Mouse (Mus musculus) embryonic facial prominence, embryonic 13.5 days (tissue): Measurements from ENCODE around the gene Morc3. TPM values are rescaled to one million over a fixed set of nuclear protein-coding genes. Genes with fewer than 3 reads are reported as not detected.

ENCODE experiments used
- ATAC-seq: fragments of 200-750 bp; cut with Nextera tagmentation; 2 replicates; pipeline ENCODE4 v1.8.0; 2017; ENCODE audit warnings: low read depth; ENCODE audit not compliant: insufficient number of reproducible peaks, insufficient read depth, low FRiP score, low TSS enrichment
- H3K27ac ChIP-seq: fragments of 300-500 bp; sonication (generic); 2 replicates; pipeline ENCODE4 v1.5.1; 2015; ENCODE audit warnings: moderate library complexity, mild to moderate bottlenecking, inconsistent platforms
- H3K27me3 ChIP-seq: fragments of 300-500 bp; sonication (generic); 2 replicates; pipeline ENCODE4 v1.6.1; 2015; ENCODE audit warnings: mild to moderate bottlenecking, inconsistent platforms
- H3K36me3 ChIP-seq: fragments of 300-500 bp; sonication (generic); 2 replicates; pipeline ENCODE4 v1.6.1; 2015; ENCODE audit warnings: mild to moderate bottlenecking, inconsistent platforms
- H3K4me1 ChIP-seq: fragments of 300-500 bp; sonication (generic); 2 replicates; pipeline ENCODE4 v1.6.1; 2015; ENCODE audit warnings: inconsistent platforms
- H3K4me2 ChIP-seq: fragments of 300-500 bp; sonication (generic); 2 replicates; pipeline ENCODE4 v1.6.1; 2015; ENCODE audit warnings: moderate library complexity, mild to moderate bottlenecking, inconsistent platforms
- H3K4me3 ChIP-seq: fragments of 300-500 bp; sonication (generic); 2 replicates; pipeline ENCODE4 v1.5.1; 2015; ENCODE audit warnings: mild to moderate bottlenecking, inconsistent platforms
- H3K9ac ChIP-seq: fragments of 300-500 bp; sonication (generic); 2 replicates; pipeline ENCODE4 v1.6.1; 2015; ENCODE audit warnings: mild to moderate bottlenecking, inconsistent platforms
- H3K9me3 ChIP-seq: fragments of 300-500 bp; sonication (generic); 2 replicates; pipeline ENCODE4 v1.6.1; 2016; ENCODE audit warnings: inconsistent platforms
- WGBS: fragments of 180-500 bp; shearing (Covaris S2); methylation state at CpG from one replicate; pipeline ENCODE4 v1.1.7; 2015; ENCODE audit warnings: mixed read lengths; 5-methylcytosine and 5-hydroxymethylcytosine counted together
- polyA plus RNA-seq: library from polyadenylated mRNA; unstranded; fragments of >200 nt; fragmentation: Nextera tagmentation; extraction: Ambion mirVana; gene quantifications from 2 replicates; pipeline ENCODE4 v1.2.1, GENCODE M21; 2015

The Morc3 gene
- 32.9 and 42.8 TPM in 2 replicates for polyA plus RNA-seq

- Histone ChIP-seq H3K9me3 (peaks cover 4% of the 10 kb centered on the region; the same call in 1 of the 2 replicates), H3K27ac (peak within 1 kb of the TSS; percentile 96), H3K36me3 (no peaks in the 10 kb centered on the region), H3K4me2 (peak within 1 kb of the TSS; percentile 75), H3K4me1 (peaks cover 14% of the 10 kb centered on the region), H3K4me3 (peak within 1 kb of the TSS; percentile 94), H3K27me3 (no peaks in the 10 kb centered on the region), H3K9ac (peak within 1 kb of the TSS; percentile 97)
- peak; percentile 94 for ATAC-seq
- WGBS: 12% methylated on average over 55 of the region's 55 CpGs
Observed at GRCm38 (mm10) chr16:93831627-93832395, at the start of gene Morc3. Gene Morc3 (plus strand): TSS chr16:93832121.

- Histone ChIP-seq H3K9ac (no peak overlapping the region), H3K36me3 (peaks cover 20% of the 10 kb centered on the region), H3K4me1 (0 out of 2 replicates have a peak, but pooled peaks cover 5% of the 10 kb centered on the region), H3K27me3 (no peaks in the 10 kb centered on the region), H3K4me2 (no peak overlapping the region), H3K27ac (no peak overlapping the region), H3K9me3 (no peaks in the 10 kb centered on the region; the same call in 1 of the 2 replicates), H3K4me3 (no peak overlapping the region)
- WGBS: 94% methylated on average over 7 of the region's 7 CpGs
- no peak for ATAC-seq
Observed at GRCm38 (mm10) chr16:93784175-93784574, 47.7 kb upstream of the Morc3 start.

- Histone ChIP-seq H3K27me3 (no peaks in the 10 kb centered on the region), H3K9ac (no peak overlapping the region), H3K36me3 (peaks cover 20% of the 10 kb centered on the region), H3K27ac (no peak overlapping the region), H3K4me2 (no peak overlapping the region), H3K4me3 (no peak overlapping the region), H3K4me1 (0 out of 2 replicates have a peak, but pooled peaks cover 9% of the 10 kb centered on the region), H3K9me3 (no peaks in the 10 kb centered on the region; the same call in 1 of the 2 replicates)
- 4% methylated on average over 9 of the region's 9 CpGs for WGBS
- 0 out of 2 replicates have a peak, but pooled peaks have one; percentile 68 for ATAC-seq
Observed at GRCm38 (mm10) chr16:93785805-93786204, 46.1 kb upstream of the Morc3 start.

- Histone ChIP-seq H3K9ac (no peak overlapping the region), H3K4me2 (no peak overlapping the region), H3K36me3 (peaks cover 10% of the 10 kb centered on the region), H3K4me1 (0 out of 2 replicates have a peak, but pooled peaks cover 10% of the 10 kb centered on the region), H3K27me3 (no peaks in the 10 kb centered on the region), H3K9me3 (no peaks in the 10 kb centered on the region; the same call in 1 of the 2 replicates), H3K27ac (0 out of 2 replicates have a peak overlapping the region, but pooled peaks have one; percentile 22), H3K4me3 (no peak overlapping the region)
- 90% methylated on average over 4 of the region's 4 CpGs for WGBS
- ATAC-seq: no peak
Observed at GRCm38 (mm10) chr16:93788388-93788787, 43.5 kb upstream of the Morc3 start.

- 0 out of 2 replicates have a peak, but pooled peaks cover 10% of the 10 kb centered on the region for H3K4me1 ChIP-seq
- H3K4me2 ChIP-seq: no peak overlapping the region
- WGBS: 86% methylated on average over 8 of the region's 8 CpGs
- H3K4me3 ChIP-seq: no peak overlapping the region
- peaks cover 6% of the 10 kb centered on the region for H3K36me3 ChIP-seq
- H3K27me3 ChIP-seq: no peaks in the 10 kb centered on the region
- H3K9ac ChIP-seq: no peak overlapping the region
- H3K9me3 ChIP-seq: no peaks in the 10 kb centered on the region; the same call in 1 of the 2 replicates
- no peak for ATAC-seq
- H3K27ac ChIP-seq: no peak overlapping the region
Observed at GRCm38 (mm10) chr16:93788881-93789280, 43.0 kb upstream of the Morc3 start.

- WGBS: 27% methylated on average over 5 of the region's 5 CpGs
- 0 out of 2 replicates have a peak, but pooled peaks cover 3% of the 10 kb centered on the region for H3K36me3 ChIP-seq
- no peak overlapping the region for H3K9ac ChIP-seq
- H3K27me3 ChIP-seq: no peaks in the 10 kb centered on the region
- 0 out of 2 replicates have a peak, but pooled peaks cover 10% of the 10 kb centered on the region for H3K4me1 ChIP-seq
- no peaks in the 10 kb centered on the region for H3K9me3 ChIP-seq
- no peak overlapping the region for H3K27ac ChIP-seq
- H3K4me2 ChIP-seq: no peak overlapping the region
- H3K4me3 ChIP-seq: no peak overlapping the region
- no peak for ATAC-seq
Observed at GRCm38 (mm10) chr16:93789971-93790755, 41.8 kb upstream of the Morc3 start.

- no peak for ATAC-seq
Observed at GRCm38 (mm10) chr16:93792981-93793630, 38.8 kb upstream of the Morc3 start.

GRCm38 (mm10) chr16:93794845-93795244 lies 37.1 kb upstream of the Morc3 start:
- no peak overlapping the region for H3K4me3 ChIP-seq
- ATAC-seq: no peak
- H3K9me3 ChIP-seq: no peaks in the 10 kb centered on the region
- H3K36me3 ChIP-seq: 0 out of 2 replicates have a peak, but pooled peaks cover 4% of the 10 kb centered on the region
- no peak overlapping the region for H3K4me2 ChIP-seq
- no peak overlapping the region for H3K9ac ChIP-seq
- no peaks in the 10 kb centered on the region for H3K27me3 ChIP-seq
- H3K27ac ChIP-seq: no peak overlapping the region
- peaks cover 12% of the 10 kb centered on the region; the same call in 1 of the 2 replicates for H3K4me1 ChIP-seq
- 71% methylated on average over 5 of the region's 5 CpGs for WGBS

More at GRCm38 (mm10) chr16:93792981-93793630, 38.8 kb upstream of the Morc3 start:
- Histone ChIP-seq H3K27ac (no peak overlapping the region), H3K27me3 (no peaks in the 10 kb centered on the region), H3K4me2 (no peak overlapping the region), H3K4me3 (no peak overlapping the region), H3K4me1 (peaks cover 15% of the 10 kb centered on the region; the same call in 1 of the 2 replicates), H3K9ac (no peak overlapping the region), H3K9me3 (no peaks in the 10 kb centered on the region), H3K36me3 (0 out of 2 replicates have a peak, but pooled peaks cover 3% of the 10 kb centered on the region)
- 72% methylated on average over 15 of the region's 15 CpGs for WGBS

GRCm38 (mm10) chr16:93795391-93795790 lies 36.5 kb upstream of the Morc3 start:
- H3K4me3 ChIP-seq: no peak overlapping the region
- H3K4me1 ChIP-seq: peaks cover 11% of the 10 kb centered on the region; the same call in 1 of the 2 replicates
- H3K36me3 ChIP-seq: 0 out of 2 replicates have a peak, but pooled peaks cover 10% of the 10 kb centered on the region
- H3K9me3 ChIP-seq: no peaks in the 10 kb centered on the region
- 95% methylated on average over 5 of the region's 5 CpGs for WGBS
- no peak overlapping the region for H3K4me2 ChIP-seq
- no peak overlapping the region for H3K27ac ChIP-seq
- no peak for ATAC-seq
- H3K27me3 ChIP-seq: no peaks in the 10 kb centered on the region
- no peak overlapping the region for H3K9ac ChIP-seq

- no peak overlapping the region for H3K4me3 ChIP-seq
- no peak overlapping the region for H3K4me2 ChIP-seq
- peaks cover 7% of the 10 kb centered on the region; the same call in 1 of the 2 replicates for H3K4me1 ChIP-seq
- H3K9me3 ChIP-seq: no peaks in the 10 kb centered on the region
- peak overlapping the region; percentile 1; the same call in 1 of the 2 replicates for H3K9ac ChIP-seq
- H3K27me3 ChIP-seq: no peaks in the 10 kb centered on the region
- no peak for ATAC-seq
- WGBS: 80% methylated on average over 12 of the region's 12 CpGs
- 0 out of 2 replicates have a peak, but pooled peaks cover 11% of the 10 kb centered on the region for H3K36me3 ChIP-seq
- H3K27ac ChIP-seq: peak overlapping the region; percentile 5; the same call in 1 of the 2 replicates
Observed at GRCm38 (mm10) chr16:93797021-93797840, 34.7 kb upstream of the Morc3 start.
